Mouse (Mus musculus) testis, adult 2 months (tissue): ENCODE results near the gene Sptlc2.

Source experiments
- CTCF ChIP-seq: fragments of 200-500 bp; IDR thresholded peaks from 2 replicates; pipeline ENCODE4 v1.5.1; 2012; ENCODE audit warnings: low read depth, mild to moderate bottlenecking, inconsistent platforms, low read length, moderate library complexity; ENCODE audit not compliant: control insufficient read depth, insufficient read depth, insufficient replicate concordance
- POLR2A ChIP-seq: fragments of 200-500 bp; IDR thresholded peaks from 2 replicates; pipeline ENCODE4 v1.6.1; 2012; ENCODE audit warnings: low read depth, mild to moderate bottlenecking, inconsistent platforms, low read length, moderate library complexity; ENCODE audit not compliant: control insufficient read depth

DNA sequence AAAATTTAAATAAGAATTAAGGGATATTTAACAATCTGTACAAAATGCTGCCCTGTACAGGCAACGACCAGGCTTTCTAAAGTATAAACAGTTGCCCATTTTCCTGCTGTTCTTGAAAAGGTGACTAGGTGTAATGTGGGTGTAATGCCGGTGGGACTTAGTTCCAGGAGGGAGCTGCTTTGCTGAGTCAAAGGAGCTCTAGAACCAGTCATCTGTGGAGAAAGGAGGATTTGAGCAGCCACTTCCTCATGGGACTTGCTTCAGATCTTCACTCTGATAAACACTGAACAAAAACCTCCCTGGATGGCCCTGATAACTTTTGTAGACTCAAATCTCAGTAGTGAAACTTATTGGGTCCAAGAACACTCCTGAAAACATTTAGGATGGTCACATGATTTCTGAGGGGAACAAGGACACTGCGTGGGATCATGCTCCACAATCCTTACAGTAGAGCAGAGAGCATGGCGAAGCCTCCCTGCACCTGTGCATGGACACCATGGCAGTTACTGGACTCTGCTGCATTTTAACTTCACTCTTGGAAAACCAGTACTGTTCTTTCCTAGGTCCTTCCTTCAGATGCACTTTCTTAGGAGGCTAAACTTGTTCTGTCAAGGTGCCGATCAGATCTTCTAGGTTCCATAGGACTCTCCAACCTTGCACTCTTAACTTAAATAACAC, 38.3 kb upstream of the Sptlc2 start:
- TF ChIP-seq POLR2A (no peak), CTCF (no peak)
